Mouse (Mus musculus) monocyte, adult 2 months (primary cell): ENCODE data around the gene Tgm1.

Experiments used
- DNase-seq, 2 experiments: peaks; one replicate each; pipeline ENCODE4 v3.0.0; 2022; ENCODE audit warnings: low spot score in 2 of 2, low read depth in 1 of 2

Tgm1 gene

DNA sequence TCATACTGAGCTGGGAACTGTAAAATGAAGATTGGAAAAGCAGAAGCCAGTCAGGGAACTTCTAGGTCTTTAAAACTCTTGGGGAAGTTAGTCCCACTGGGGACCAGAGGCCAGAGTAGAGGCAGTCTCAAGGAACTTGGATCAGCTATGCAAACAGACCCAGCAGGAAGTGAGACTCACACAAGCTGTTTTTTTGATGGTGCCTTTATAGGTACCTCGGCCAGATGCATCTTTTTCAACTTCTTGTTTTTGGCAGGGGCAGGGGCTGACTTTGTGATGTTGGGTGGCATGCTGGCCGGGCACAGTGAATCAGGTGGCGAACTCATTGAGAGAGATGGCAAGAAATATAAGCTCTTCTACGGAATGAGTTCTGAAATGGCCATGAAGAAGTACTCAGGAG, 36.1 kb downstream of the Tgm1 start:
- no peak for DNase-seq

DNA sequence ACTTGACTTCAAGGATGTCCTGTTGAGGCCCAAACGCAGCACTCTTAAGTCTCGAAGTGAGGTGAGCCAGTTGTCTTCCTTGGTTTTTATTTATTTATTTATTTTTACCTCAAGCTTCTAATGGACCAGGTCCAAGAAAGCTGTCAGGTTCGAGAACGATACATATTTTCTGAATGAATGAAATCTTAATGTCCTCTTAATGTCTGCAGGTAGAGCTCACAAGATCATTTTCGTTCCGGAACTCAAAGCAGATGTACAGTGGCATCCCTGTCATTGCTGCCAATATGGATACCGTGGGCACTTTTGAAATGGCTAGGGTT, 41.0 kb downstream of the Tgm1 start:
- no peak for DNase-seq

DNA sequence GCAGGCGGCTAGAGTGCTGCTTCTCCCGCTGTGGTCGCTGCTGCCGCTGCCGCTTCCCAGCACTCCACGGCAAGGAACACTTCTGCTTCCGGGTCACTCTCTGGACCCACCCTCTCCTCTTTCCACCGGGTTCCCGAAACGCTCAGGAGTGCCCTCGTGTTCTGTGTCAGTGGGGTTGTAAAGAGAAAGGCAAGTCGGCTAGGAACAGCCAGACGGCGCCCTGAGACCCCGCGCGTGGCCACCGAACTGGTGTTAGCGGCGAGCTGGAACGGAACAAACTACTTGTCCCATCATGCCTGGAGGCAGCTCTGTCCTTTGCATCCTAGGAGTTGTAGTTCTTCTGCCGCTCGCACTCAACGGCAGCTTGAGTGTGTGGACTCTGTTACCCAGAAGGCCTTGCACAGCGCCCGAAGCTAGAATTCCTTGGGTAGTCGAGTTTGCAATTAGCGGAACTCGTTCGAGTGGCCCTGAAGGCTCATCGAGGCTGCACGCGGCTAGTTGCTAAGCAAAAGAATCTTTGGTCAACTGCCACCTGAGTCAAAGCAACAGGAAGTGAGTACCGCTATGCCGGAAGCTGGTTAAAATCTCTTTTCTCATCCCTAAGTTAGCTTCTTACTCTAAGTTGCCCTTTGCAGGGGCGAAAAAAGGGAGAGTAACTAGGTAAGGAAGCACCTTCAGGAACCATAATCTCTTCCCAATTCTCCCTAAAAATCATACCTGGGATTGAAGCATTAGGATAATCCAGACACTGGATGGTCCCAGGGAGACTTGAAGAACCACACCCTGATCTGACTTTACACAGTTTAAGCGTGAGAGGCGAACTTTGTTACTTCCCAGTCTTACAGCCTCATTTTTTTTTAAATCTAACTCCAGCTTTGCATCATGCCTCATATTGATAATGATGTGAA, 41.6 kb downstream of the Tgm1 start, which contains the start of the genes Gmpr2 and Nedd8:
Gmpr2 (plus strand) TSS at position 109 of the 908 bp plus-strand sequence.
Nedd8 (minus strand) TSS at position 292 of the 908 bp plus-strand sequence.
- peak; percentile 79 to 85 for DNase-seq

DNA sequence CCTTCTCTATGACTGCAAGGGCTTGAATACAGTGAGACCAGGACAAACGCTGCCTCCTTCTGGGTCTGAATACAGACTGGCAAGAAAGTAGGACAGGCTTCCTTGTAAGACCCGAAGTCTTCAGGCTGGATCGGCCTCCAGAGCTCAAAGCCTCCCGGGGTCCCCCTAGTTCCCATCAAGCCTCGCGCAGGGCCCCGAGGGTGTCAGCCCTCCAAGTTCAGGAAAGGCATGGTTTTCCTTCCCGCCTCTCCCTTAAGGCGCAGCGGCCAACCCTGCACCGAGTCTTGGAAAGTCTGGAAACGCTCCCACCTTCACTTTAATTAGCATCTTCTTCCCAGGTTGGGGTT, 42.3 kb downstream of the Tgm1 start:
- DNase-seq: no peak

DNA sequence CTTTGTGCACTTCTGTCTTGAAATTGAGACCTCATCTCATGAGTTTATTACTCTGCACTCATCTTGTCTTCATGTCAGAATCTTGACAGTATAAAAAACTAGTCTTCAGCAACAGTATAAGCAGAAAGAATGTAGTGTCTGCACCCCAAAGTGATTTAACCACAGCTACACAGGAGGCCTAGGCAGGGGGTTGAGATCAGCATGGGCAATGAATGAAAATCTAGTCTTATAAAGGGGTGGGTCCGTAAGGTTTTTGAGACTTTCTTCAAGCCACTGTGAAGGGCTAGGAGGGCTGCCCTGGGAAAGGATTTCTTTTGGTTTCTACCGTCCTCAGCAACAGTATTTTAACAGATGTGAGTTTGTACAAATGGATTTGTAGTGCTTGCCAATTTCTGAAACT, 53.1 kb downstream of the Tgm1 start:
- no peak for DNase-seq

DNA sequence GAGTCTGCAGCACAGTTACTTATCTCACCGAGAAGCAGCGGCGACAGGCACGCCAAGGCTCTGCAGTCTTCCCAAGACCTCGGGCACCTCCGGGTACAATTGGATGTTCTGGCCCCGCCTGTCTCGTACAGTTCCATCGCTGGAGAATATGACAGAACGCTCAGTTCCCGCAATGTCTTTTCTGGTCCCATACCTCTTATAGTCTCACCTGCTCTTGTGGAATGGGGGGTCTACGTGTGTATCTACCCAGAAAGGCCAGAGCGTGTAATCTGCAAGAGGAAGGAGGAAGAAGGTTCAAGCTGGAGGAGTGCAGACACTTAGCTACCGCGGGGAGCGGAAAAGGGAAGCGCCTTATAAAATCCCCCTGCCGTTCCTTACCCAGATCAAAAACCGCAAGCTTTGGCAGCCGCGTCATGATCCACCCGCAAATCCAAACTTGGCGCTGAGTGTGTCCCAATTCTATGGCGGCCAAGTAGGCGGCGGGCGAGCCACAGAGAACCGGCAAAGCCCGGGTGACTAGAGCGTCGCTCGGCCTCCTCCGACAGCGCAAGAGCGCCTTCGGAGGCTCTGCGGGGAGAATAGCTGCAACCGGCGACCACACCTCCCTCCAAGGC, 53.7 kb downstream of the Tgm1 start, which contains the start of gene Mdp1:
Mdp1 (minus strand) TSS at position 549 of the 614 bp plus-strand sequence.
- peak; percentile 47 to 69 for DNase-seq

DNA sequence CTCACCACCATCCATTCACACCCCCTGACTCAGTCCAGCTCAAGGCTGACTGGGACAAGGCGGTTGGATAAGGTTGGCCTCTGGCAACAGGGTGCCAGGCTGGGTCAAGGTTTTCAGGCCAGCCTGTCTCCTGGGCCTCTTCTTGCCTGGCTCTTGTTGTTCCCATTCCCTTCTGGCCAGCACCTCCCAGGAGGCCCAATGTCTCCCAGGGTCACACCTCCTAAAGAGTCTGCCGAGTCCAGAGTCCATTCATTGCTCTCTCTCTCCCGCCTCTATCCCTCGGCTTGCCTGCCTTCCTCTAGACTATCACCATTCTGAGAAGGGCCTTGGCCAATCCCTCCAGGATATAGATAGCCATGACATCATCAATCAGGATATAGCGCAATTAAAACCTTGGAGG, 55.7 kb downstream of the Tgm1 start:
- DNase-seq: no peak

DNA sequence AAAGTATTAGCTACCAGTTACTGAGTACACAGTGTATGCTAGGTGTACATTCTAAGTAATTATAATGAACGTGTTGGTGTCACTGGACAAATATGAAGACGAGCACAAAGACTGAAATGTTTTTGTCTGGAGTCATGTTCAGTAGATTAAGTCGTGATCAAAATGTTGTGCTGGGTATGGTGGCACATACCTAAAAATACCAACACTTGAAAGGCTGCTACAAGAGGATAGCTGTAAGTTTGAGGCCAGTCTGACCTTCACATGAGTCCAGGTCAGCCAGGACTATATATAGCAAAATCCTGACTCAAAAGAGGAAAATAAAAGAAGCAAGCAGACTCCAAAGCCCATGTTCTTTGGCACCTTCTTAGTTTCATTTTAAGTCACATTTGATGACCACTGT, 56.8 kb downstream of the Tgm1 start:
- no peak for DNase-seq

DNA sequence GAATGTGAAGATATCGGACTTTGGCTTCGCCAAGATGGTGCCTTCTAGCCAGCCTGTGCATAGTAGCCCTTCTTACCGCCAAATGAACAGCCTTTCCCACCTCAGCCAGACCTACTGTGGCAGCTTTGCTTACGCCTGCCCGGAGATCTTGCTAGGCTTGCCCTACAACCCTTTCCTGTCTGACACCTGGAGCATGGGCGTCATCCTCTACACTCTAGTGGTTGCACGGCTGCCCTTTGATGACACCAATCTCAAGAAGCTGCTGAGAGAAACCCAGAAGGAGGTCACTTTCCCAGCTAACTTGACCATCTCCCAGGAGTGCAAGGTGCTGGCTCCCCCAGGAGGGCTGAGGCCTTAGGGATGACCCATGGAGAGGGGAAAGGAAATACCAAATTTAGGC, 62.2 kb downstream of the Tgm1 start:
- no peak for DNase-seq
